Mouse (Mus musculus): Measurements from ENCODE around the gene Col15a1.

The Col15a1 gene

DNA sequence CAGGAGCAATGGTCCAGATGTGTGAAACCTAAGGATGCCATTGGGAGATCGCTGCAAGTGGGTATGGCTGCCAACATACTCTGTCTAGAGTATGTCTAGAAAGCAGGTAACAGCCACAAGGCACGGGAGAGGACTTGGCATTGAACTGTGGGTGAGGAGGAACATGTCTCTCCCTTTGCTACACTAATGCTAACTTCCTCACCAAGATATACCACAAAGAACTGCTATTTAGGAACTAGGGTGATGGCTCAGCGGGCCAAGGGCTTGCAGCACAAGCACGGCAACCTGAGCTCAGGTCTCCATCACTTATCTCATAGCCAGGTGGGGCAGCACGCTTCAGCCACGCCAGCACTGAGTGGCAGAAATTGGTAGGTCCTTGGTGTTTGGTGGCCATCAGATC is 103.5 kb downstream of the Col15a1 start:
- no peak for DNase-seq

DNA sequence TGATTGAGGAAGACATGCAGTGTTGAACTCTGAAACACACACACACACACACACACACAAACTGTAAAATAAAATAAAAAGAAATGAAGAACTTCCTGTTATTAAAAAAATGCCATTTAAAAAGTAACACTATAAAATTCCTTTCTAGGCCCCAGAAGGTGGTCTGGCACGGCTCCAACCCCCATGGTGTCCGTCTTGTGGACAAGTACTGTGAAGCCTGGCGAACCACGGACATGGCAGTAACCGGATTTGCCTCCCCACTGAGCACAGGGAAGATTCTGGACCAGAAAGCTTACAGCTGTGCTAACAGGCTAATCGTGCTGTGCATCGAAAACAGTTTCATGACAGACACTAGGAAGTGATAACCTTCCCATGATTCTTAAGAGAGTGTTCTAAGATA is 104.0 kb downstream of the Col15a1 start:
- no peak for DNase-seq

DNA sequence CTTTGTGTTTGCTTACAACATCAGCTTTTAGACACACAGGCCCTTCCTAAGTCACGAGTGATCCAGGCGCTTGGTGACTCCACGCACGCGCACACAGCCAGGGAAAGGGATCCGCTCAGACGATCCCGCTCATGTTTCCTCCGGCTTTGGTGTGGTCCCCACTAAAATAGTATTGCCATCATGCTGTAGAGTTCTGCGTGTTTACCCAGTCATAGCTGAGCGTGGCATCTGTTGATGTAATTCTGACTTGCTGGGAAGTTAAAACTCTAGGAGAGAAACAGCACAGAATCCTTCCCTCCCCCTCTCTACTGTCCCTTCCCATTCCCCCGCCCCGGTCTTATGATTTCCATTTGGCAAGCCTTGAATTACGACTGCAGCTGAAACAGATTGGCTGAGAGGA is 104.7 kb downstream of the Col15a1 start:
- DNase-seq: no peak

GRCm38 (mm10) chr4:47313710-47314410 is 105.9 kb downstream of the Col15a1 start:
- no peak for DNase-seq

DNA sequence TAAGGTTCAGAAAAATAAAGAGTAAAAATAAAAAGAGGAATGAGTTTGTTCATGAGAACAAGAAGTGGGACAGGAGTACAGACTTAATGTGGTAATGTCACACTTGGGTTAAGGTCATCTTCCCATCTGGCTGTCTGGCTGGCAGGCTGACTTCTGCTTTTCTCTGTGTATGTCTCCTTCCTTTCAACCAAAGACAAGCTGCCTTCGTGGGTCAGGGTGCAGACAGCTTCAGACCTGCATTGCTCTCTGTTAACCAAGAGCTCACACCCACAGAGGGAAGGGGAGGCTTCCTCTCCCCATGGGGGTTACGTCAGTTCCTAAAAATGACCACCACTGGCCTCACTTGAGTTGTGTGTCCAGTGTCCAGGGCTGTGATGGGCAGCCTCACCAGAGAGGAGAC is 107.5 kb downstream of the Col15a1 start:
- no peak for DNase-seq

- DNase-seq: peak in 1 of 2 experiments; percentile 25
These were observed 108.5 kb downstream of the Col15a1 start for GRCm38 (mm10) chr4:47316432-47316831.

DNA sequence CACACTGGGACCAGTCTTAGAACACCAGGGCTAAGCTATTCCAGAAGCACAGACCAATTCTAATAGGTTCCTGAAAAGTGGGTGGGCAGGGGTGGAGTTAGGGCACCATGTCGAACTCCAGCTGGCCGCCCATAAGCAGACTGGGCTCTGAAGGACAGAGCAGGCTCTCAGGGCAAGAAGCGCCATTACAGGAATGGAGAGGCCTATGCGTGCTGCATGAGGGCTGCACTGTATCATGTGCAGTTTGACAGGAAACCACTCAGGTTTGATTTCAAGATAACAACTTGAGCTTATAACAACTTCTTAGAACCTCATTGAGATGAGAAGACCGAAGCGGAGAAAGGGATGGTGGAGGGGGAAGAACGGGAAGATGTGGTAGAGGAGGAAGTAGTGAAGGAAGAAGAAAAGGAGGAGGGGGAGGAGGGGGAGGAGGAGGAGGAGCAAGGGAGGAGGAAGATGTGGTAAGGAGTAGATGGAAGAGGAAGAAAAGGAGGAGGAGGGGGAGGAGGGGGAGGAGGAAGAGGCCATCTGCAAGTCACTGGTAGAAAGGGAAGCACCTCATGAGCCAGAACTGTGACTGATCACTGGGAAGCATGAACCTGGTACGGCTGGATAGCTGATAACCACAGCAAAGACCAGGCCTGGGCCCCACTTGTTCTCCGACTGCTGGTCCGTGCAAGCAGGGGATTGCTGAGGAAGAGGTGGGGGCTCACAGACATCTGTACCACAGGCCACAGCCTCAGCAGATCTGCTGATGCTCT is 111.8 kb downstream of the Col15a1 start:
- DNase-seq: no peak

GRCm38 (mm10) chr4:47322315-47322714 is 114.4 kb downstream of the Col15a1 start:
- DNase-seq: no peak

DNA sequence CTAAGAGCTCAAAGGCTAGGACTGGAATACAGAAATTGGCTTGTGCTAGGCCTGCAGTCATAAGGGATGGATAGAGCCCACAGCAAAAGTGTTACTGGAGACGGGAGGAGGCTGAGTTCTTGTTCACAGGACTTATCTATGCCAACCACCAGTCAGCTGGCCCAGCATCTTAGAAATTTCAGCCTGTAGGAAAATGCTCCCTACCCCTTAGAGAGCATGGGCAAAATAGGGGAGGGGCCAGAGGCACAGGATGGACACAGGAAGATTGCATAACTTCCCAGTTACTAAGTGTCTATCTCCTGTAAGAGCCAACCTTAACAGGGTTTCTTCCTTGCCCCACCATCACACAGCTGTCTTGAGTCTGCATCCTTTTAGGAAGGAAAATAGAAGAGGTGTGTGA is 116.2 kb downstream of the Col15a1 start:
- DNase-seq: no peak

DNA sequence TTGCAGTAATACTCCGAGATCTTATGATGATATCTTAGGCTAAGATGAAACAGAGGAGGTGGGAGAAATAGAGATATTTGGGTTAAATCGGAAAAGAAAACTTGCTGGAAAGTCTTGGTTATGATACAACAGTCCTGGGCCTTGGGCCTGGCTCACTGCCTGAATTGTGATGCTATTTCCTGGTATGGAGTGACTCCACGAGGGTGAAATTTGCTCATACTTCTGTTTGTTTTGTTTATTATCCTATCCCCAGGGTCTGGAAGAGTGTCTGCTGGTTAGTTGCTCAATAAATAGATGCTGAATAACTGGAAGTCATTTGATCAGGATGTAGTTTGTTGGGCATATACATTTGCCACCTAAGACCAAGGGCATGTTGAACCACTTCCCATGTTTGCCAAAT is 119.8 kb downstream of the Col15a1 start:
- no peak for DNase-seq

DNA sequence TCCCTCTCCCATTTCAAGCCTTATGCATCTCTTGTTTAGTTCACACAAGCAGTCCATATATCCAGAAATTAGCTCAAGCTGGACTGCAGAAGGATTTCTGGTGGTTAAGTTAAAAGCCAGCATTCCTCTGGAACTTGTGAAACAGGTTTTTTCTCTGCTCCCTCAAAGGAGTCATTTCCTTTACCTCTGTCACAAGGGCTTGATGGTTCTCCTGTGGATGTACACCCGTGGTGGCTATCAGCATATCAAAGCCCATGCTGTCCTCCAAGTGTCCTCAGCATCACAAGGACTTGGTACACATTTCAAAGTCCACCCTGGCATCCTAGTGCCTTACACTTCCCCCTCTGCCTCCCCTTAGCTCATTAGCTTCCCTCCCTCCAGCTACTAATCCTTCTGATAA is 121.3 kb downstream of the Col15a1 start:
- no peak for DNase-seq

DNA sequence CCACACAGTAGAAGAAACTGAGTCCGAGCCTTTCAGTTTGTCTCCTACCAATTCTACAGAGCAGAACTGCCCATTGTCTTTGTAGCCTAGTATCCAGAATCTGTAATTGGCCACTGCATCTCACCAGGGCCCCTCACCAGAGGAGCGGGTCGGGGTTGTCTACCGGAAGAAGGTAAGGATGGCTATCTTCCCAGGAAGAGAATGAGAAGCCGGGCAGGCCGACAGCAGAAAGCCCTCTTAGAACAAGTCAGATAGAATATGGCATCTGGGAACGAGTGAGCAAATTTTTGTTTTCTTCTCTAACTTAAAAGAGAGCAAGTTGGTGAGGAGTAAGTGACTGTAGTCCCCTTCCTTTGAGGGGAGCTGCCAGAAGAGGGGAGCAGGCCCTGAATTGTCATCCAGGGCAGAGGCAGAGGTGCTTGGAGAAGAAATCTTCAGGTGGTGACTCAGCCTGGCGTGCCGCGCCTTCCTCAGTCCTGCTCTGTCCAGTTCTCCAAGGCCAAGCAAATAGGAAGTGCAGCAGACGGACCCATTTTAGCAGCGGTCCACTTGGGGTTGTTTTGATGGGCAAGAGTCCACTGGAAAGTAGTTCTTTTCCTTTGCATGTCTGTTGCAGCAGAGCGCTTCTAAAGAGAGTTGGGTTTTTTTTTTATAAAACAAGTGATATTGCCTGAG is 122.6 kb downstream of the Col15a1 start:
- DNase-seq: no peak

- no peak for DNase-seq
These were observed 124.9 kb downstream of the Col15a1 start for GRCm38 (mm10) chr4:47332812-47333343.

DNA sequence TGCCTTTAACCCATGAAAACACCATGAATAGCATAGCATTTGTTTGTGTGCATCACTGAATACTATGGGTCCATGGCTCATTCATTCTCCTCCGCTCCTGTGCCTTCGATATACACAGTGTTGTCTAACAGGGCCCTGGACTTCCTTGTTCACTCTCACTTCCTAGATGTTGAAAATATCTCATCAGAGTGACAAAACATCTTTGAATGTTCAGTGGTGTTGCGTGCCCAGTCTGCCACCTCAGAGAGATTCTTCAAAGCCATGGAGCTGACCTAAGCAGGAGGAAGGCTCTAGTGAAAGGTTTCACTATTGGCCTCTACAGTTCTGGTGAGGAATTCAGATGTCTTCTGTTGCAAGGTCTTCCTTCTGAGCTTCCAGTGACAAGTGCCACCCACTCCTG is 125.6 kb downstream of the Col15a1 start:
- no peak for DNase-seq

DNA sequence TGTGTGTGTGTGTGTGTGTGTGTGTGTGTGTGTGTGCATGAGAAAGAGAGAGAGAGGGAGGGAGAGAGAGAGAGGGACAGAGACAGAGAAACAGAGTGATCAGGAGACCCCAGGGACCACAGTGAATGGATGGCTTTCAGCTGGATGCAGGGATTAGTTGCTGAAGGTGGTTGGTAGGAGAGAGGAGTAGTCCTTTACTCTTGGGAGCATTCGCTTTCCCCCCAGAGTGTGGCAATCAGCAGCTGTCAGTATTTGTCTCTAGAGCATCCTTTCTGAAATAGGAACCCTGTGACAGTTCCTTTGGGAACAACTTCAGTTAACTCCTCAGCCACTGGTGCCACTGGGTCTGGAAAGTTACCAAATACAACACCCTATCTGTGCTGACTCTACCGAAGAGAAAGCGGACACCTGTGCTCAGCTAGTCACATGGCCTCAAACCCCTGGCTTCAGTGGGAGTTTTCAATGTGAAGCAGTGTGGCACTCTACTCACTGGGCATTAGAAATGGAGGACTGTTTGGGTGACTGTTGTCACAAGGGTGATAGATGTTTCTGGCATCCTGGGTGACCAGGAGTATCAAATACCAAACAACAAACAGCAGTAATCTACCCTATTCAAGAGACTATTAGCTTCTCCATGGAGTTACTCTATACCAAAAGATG is 129.1 kb downstream of the Col15a1 start:
- no peak for DNase-seq

DNA sequence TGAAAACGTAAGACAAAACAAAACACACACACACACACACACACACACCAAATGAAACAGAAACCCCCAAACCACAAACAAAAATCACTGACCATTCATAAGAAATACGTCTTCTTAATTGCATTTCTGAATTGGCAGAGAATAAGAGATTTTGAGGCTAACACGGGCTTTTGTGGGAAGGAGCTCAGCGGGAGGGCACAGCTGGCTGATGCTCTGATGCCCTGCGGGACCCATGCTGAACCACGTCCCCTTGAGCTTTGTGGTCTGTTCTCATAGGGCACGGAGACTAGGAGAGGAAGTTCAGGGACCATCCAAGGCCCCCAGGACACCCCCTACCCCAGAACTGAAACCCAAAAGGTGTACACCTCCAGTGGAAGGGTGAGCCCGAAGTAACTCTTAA is 134.7 kb downstream of the Col15a1 start:
- DNase-seq: no peak

GRCm38 (mm10) chr4:47347022-47347421 is 139.1 kb downstream of the Col15a1 start:
- DNase-seq: no peak

DNA sequence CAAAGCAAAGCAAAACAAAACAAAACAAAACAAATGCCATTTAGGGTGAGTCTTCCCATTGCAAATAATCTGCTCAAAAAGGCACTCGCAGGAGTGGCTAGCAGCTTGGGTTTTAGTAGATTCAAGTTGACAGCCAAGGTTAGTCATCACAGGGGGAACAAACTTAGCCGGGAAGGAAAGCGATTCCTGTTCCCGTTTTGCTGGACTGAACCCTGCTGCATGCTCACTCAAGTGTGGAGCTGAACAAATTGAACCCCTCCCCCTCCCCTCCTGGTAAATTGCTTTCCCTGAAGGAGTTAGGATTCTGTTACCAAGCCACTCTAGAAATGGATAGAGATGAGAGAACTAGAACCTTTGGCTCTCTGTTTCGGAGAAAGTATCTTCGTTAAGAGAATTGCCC is 141.8 kb downstream of the Col15a1 start:
- DNase-seq: no peak

- peak; percentile 18 to 28 for DNase-seq
These were observed 143.6 kb downstream of the Col15a1 start for GRCm38 (mm10) chr4:47351386-47352049.

DNA sequence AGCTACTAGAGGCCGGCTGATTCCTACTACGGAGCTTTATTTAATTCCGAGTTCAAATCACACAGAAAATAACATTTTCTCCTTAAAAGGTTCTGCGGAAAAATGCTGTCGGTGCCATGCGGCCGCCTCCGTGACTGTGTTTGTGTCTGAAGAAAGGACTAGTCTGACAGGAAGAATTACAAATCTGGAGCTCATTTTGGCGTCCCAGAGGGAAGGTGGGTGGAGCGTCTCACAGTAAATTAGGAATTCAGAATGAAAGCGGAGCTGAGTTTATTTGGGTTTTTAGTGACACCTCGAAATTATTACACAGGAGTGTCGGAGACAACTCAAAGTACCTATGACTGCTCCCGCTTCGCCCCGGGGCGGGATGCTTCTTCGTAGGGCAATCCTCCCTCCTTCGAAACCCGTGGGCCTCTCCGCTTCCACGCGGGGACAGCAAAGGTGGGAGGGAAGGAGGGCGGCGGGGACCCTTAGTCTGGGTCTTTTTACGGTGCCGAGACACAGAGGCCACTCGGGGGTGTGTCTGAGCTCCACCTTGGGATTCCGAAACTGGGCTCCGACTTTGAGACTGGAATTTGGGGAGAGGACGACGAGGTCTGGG is 144.2 kb downstream of the Col15a1 start:
- peak; percentile 18 to 19 for DNase-seq

DNA sequence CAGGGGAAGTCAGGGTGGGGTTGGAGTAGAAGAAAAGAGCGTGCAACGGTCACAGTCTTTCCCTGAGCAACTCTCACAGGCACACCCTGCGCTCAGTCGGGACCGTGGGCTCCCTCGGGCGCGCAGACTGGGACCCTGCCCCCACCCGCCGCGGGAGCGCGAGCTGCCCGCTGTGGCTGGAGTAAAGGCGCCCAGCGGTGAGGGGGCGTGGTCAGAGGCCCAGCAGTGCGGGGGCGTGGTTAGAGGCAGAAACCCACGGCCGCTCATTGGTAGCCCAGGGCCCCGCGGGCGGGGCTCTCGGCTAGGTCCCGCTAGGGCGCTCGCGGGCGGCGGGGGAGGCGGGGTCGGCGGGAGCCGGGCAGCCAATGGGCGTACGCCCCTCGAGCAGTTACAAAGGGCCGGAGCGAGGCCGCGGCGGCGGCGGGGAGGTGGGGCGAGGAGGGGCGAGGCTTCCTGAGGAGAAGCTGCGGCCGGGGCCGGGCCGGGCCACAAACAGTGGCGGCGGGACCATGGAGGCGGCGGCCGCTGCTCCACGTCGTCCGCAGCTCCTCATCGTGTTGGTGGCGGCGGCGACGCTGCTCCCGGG is 144.9 kb downstream of the Col15a1 start, which contains the start of gene Tgfbr1:
TSS of gene Tgfbr1 (plus strand) at position 420 of the 586 bp plus-strand sequence.
- peak; percentile 78 to 88 for DNase-seq
